Mouse (Mus musculus) ES-Bruce4 (cell line): ENCODE results near the gene Traf4.

Experiments
- CTCF ChIP-seq: IDR thresholded peaks from one replicate; pipeline ENCODE4 v1.8.1; 2011; ENCODE audit warnings: low read depth, low read length
- EP300 ChIP-seq: IDR thresholded peaks from 2 replicates; pipeline ENCODE4 v1.6.1; 2011; ENCODE audit warnings: low read depth, low read length; ENCODE audit not compliant: insufficient read depth

DNA sequence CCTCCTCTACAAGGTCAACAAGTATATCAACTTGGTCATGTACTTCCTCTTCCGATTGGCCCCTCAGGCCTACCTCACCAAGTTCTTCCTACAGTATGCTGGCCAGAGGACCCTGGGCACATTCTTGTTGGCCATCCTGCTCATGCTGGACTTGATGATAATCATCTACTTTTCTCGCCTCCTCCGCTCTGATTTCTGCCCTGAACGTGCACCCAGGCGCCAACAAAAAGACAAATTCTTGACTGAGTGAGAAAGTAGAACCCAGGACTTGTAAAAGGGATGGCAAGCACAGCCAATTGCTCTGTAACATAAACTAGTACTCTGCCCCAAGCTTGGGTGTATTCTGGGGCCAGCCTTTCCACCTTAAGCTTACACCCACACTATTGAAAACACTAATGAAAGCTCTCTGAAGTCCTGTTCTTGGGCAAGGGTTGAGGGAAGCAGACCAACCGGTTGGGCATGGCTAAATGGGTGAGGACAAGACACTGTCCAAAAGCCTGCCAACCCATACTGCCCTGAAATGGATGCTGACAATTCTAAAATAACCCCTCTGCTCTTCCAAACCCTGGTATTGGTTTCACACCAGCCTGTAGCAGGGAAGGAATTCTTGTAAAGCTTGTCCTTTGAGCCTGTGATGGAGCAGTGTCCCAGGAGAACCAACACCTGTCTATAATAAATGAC lies 14.8 kb upstream of the Traf4 start:
- TF ChIP-seq EP300 (no peak), CTCF (no peak)
